Mouse (Mus musculus): ENCODE data around the gene Cwc25. TPM values are rescaled to one million over a fixed set of nuclear protein-coding genes. Genes with fewer than 3 reads are reported as not detected.

Cwc25 gene
- polyA plus RNA-seq, 1 experiment: 19.8 TPM

DNA sequence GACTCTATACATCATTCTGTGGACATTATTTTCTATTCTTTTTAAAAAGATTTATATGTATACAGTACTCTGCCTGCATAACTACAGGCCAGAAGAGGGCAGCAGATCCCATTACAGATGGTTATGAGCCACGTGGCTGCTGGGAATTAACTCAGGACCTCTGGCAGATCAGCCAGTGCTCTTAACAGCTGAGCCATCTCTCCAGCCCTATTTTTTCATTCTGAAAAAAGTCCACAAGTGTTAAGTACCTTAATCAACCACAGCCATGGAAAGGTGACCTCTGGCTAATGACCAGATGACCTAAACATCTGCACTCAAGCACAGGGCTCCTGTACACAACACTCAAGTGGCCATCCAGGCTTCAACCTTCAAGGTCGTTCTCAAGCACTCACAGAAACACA lies 10.8 kb upstream of the Cwc25 start:
- no peak overlapping the region for H3K27ac ChIP-seq (ENCODE audit: insufficient read depth, low read depth, low read length)
- peaks cover 10% of the 10 kb centered on the region; the same call in 1 of the 2 replicates for H3K4me1 ChIP-seq (ENCODE audit: control insufficient read depth, insufficient read depth, low read length)
- H3K4me3 ChIP-seq (ENCODE audit: insufficient read depth, low read length): no peak overlapping the region
- no peak for TF ChIP-seq POLR2A (IDR thresholded peaks at IDR 0.05; ENCODE audit: borderline replicate concordance, low read depth, low read length)
- peak; percentile 17; the same call in 1 of the 2 replicates for TF ChIP-seq CTCF (IDR thresholded peaks at IDR 0.05; ENCODE audit: low read depth, low read length)

GRCm38 (mm10) chr11:97776497-97777128 lies 10.3 kb upstream of the Cwc25 start:
- Histone ChIP-seq H3K4me3 (ENCODE audit: insufficient read depth, low read length) (no peak overlapping the region), H3K4me1 (ENCODE audit: control insufficient read depth, insufficient read depth, low read length) (peaks cover 10% of the 10 kb centered on the region; the same call in 1 of the 2 replicates), H3K27ac (ENCODE audit: insufficient read depth, low read depth, low read length) (no peak overlapping the region)
- TF ChIP-seq POLR2A (IDR thresholded peaks at IDR 0.05; ENCODE audit: borderline replicate concordance, low read depth, low read length) (no peak), CTCF (IDR thresholded peaks at IDR 0.05; ENCODE audit: low read depth, low read length) (no peak)

DNA sequence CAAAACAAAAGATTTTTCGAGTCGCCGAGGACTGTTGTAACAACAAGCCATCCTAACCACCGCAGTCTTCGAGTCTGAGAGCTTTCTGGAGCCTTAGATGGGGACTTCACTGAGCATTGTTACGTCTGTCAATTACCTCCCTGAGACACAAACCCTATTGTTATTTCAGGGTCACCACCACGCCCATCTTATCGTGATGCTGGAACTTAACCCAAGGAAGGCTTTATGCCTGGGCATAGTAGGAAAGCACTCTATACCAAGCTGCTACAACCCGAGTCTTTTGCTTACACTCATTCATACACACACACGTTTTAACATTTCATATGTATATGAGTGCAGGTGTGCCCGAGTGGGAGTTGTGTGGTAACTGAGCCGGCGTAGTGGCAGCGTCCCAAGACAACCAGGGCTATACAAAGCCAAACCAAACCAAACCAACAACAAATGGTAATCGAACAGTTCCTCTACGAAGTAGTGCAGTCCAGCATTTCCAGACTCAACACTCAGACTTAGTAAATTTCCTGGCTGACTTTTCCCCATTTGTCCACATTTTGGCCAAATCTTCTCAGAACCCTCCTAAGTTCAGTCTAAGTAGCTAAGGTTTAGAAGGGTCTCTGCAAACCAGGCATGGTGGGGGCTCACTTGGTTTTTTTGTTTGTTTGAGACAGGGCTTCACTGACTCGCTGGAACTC lies 9.6 kb upstream of the Cwc25 start, which contains the start of gene 1700001P01Rik:
Gene 1700001P01Rik, minus strand, starts transcription at position 111 of the 689 bp plus-strand sequence.
- TF ChIP-seq POLR2A (IDR thresholded peaks at IDR 0.05; ENCODE audit: borderline replicate concordance, low read depth, low read length): no peak
- TF ChIP-seq CTCF (IDR thresholded peaks at IDR 0.05; ENCODE audit: low read depth, low read length): no peak
- peaks cover 10% of the 10 kb centered on the region; the same call in 1 of the 2 replicates for H3K4me1 ChIP-seq (ENCODE audit: control insufficient read depth, insufficient read depth, low read length)
- no peak within 1 kb of the TSS for H3K4me3 ChIP-seq (ENCODE audit: insufficient read depth, low read length)
- no peak within 1 kb of the TSS for H3K27ac ChIP-seq (ENCODE audit: insufficient read depth, low read depth, low read length)

- H3K4me3 ChIP-seq (ENCODE audit: insufficient read depth, low read length): no peak overlapping the region
- TF ChIP-seq CTCF (IDR thresholded peaks at IDR 0.05; ENCODE audit: low read depth, low read length) (no peak), POLR2A (IDR thresholded peaks at IDR 0.05; ENCODE audit: borderline replicate concordance, low read depth, low read length) (no peak)
- peaks cover 9% of the 10 kb centered on the region; the same call in 1 of the 2 replicates for H3K4me1 ChIP-seq (ENCODE audit: control insufficient read depth, insufficient read depth, low read length)
- no peak overlapping the region for H3K27ac ChIP-seq (ENCODE audit: insufficient read depth, low read depth, low read length)
Measured at GRCm38 (mm10) chr11:97775186-97775585, 8.8 kb upstream of the Cwc25 start.

- H3K4me3 ChIP-seq (ENCODE audit: insufficient read depth, low read length): no peak overlapping the region
- no peaks in the 10 kb centered on the region for H3K4me1 ChIP-seq (ENCODE audit: control insufficient read depth, insufficient read depth, low read length)
- TF ChIP-seq CTCF (IDR thresholded peaks at IDR 0.05; ENCODE audit: low read depth, low read length) (no peak), POLR2A (IDR thresholded peaks at IDR 0.05; ENCODE audit: borderline replicate concordance, low read depth, low read length) (no peak)
- no peak overlapping the region for H3K27ac ChIP-seq (ENCODE audit: insufficient read depth, low read depth, low read length)
Measured at GRCm38 (mm10) chr11:97771410-97771809, 5.1 kb upstream of the Cwc25 start.

DNA sequence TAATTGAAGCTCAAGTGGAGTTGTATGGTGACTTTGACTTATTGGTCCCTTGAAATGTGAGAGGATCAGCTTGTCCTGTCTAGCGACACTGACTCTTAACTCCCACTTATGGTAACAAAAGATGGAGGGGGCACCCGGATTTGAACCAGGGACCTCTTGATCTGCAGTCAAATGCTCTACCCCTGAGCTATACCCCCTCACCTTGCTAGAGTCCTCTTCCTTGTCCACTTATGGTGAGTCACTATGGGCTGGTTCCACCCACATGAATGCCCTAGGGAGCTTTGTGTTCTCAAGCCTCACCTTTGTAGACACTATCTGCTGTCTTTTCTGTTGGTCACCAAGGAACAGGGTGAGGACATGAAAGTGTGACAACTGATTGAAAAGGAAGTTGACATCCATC lies 3.3 kb upstream of the Cwc25 start:
- peaks cover 6% of the 10 kb centered on the region for H3K4me1 ChIP-seq (ENCODE audit: control insufficient read depth, insufficient read depth, low read length)
- H3K27ac ChIP-seq (ENCODE audit: insufficient read depth, low read depth, low read length): no peak overlapping the region
- H3K4me3 ChIP-seq (ENCODE audit: insufficient read depth, low read length): no peak overlapping the region
- TF ChIP-seq POLR2A (IDR thresholded peaks at IDR 0.05; ENCODE audit: borderline replicate concordance, low read depth, low read length) (no peak), CTCF (IDR thresholded peaks at IDR 0.05; ENCODE audit: low read depth, low read length) (no peak)

DNA sequence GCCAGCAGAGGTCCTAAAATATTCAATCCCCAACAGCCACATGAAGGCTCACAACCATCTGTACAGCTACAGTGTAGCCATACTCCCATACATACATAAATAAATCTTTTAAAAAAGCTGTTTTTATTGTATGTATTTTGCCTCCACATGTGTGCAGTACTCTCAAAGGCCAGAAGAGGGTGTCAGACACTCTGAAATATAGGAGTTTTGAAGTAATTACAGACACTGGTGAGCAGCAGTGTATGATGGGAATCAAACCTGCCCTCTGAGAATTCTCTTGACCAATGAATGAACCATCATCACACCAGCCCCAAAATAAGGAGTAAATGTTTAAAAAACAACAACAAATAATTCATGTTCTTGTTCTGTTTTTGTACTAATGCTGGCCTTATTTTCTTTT lies 4.7 kb downstream of the Cwc25 start:
- peaks cover 8% of the 10 kb centered on the region for H3K4me1 ChIP-seq (ENCODE audit: control insufficient read depth, insufficient read depth, low read length)
- no peak overlapping the region for H3K4me3 ChIP-seq (ENCODE audit: insufficient read depth, low read length)
- TF ChIP-seq POLR2A (IDR thresholded peaks at IDR 0.05; ENCODE audit: borderline replicate concordance, low read depth, low read length): no peak
- no peak for TF ChIP-seq CTCF (IDR thresholded peaks at IDR 0.05; ENCODE audit: low read depth, low read length)
- H3K27ac ChIP-seq (ENCODE audit: insufficient read depth, low read depth, low read length): no peak overlapping the region

DNA sequence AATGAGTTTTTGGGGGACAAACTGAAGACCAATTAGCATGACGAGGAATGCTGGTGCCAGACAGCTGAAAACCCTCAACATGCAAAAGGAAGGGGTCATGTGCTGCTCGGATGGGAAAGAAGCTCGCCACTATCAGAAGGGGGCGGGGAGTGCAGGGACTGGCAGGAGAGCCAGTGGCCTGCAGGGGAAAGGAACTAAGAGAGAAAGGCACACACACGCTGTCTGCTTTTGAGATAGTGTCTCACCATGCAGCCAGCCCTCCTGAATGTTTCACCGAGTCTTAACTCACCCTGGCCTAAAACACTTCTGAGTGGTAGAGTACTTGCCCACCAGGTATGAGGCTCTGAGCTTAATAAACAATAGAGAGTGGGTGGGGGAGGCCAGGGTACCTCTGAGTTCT lies 7.4 kb downstream of the Cwc25 start:
- Histone ChIP-seq H3K27ac (ENCODE audit: insufficient read depth, low read depth, low read length) (no peak overlapping the region), H3K4me3 (ENCODE audit: insufficient read depth, low read length) (no peak overlapping the region), H3K4me1 (ENCODE audit: control insufficient read depth, insufficient read depth, low read length) (peaks cover 15% of the 10 kb centered on the region)
- no peak for TF ChIP-seq CTCF (IDR thresholded peaks at IDR 0.05; ENCODE audit: low read depth, low read length)
- no peak for TF ChIP-seq POLR2A (IDR thresholded peaks at IDR 0.05; ENCODE audit: borderline replicate concordance, low read depth, low read length)

DNA sequence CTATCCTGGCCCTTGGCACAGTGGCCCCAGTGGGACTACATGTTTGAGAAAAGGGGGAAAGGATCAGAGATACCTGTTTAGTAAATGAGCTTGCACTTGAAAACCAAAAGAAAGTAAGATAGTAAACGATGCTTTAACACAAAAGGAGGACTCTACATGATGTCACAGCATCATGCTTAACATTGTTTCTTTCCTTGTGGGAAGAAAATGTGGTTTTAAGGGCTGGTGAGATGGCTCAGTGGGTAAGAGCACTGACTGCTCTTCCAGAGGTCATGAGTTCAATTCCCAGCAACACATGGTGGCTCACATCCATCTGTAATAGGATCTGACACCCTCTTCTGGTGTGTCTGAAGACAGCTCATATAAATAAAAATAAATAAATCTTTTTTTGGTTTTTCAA lies 8.2 kb downstream of the Cwc25 start:
- TF ChIP-seq POLR2A (IDR thresholded peaks at IDR 0.05; ENCODE audit: borderline replicate concordance, low read depth, low read length) (no peak), CTCF (IDR thresholded peaks at IDR 0.05; ENCODE audit: low read depth, low read length) (no peak)
- Histone ChIP-seq H3K4me3 (ENCODE audit: insufficient read depth, low read length) (no peak overlapping the region), H3K4me1 (ENCODE audit: control insufficient read depth, insufficient read depth, low read length) (peaks cover 18% of the 10 kb centered on the region), H3K27ac (ENCODE audit: insufficient read depth, low read depth, low read length) (no peak overlapping the region)

- TF ChIP-seq CTCF (IDR thresholded peaks at IDR 0.05; ENCODE audit: low read depth, low read length) (no peak), POLR2A (IDR thresholded peaks at IDR 0.05; ENCODE audit: borderline replicate concordance, low read depth, low read length) (no peak)
Measured at GRCm38 (mm10) chr11:97753277-97753676, 13.1 kb downstream of the Cwc25 start.

More at GRCm38 (mm10) chr11:97753277-97753676, 13.1 kb downstream of the Cwc25 start:
- Histone ChIP-seq H3K4me3 (ENCODE audit: insufficient read depth, low read length) (no peak overlapping the region), H3K27ac (ENCODE audit: insufficient read depth, low read depth, low read length) (no peak overlapping the region), H3K4me1 (ENCODE audit: control insufficient read depth, insufficient read depth, low read length) (peaks cover 24% of the 10 kb centered on the region)
